Mouse (Mus musculus) frontal cortex, adult 2 months (tissue): ENCODE results near the gene Zfp335. TPM values are rescaled to one million over a fixed set of nuclear protein-coding genes. Genes with fewer than 3 reads are reported as not detected.
A peak's percentile ranks its signal among the peaks of the same experiment; 100 is the strongest.
"Not testable (repeated sequence)": the region's sequence is repeated elsewhere in the genome, so short reads cannot be mapped to it uniquely, and the experiment has no call there.

ENCODE experiments used
- DNase-seq, 2 experiments: peaks; one replicate each; pipeline ENCODE4 v3.0.0; 2022; ENCODE audit warnings: low spot score in 1 of 2; ENCODE audit errors: extremely low spot score in 1 of 2
- polyA plus RNA-seq: library from polyadenylated mRNA; depleted of rRNA; stranded (reverse); fragments of >200 nt; gene quantifications from 2 replicates; pipeline ENCODE4 v1.2.3, GENCODE M21; 2012

Zfp335 gene
- polyA plus RNA-seq, 1 experiment: 34.6 TPM

- DNase-seq: no peak
These were observed 37.9 kb downstream of the Zfp335 start for GRCm38 (mm10) chr2:164873621-164874020.

GRCm38 (mm10) chr2:164871602-164872303 lies 39.8 kb downstream of the Zfp335 start:
- no peak for DNase-seq

- no peak for DNase-seq
These were observed 43.1 kb downstream of the Zfp335 start for GRCm38 (mm10) chr2:164868491-164868890.

GRCm38 (mm10) chr2:164867566-164867965 lies 44.0 kb downstream of the Zfp335 start:
- no peak for DNase-seq

GRCm38 (mm10) chr2:164866741-164867551 lies 44.6 kb downstream of the Zfp335 start:
- DNase-seq: no peak

- DNase-seq: no peak
These were observed 47.0 kb downstream of the Zfp335 start for GRCm38 (mm10) chr2:164864593-164864992.

GRCm38 (mm10) chr2:164863411-164863810 lies 48.1 kb downstream of the Zfp335 start:
- DNase-seq: not testable (repeated sequence)

GRCm38 (mm10) chr2:164862179-164862861 lies 49.2 kb downstream of the Zfp335 start:
- no peak for DNase-seq

- DNase-seq: no peak
These were observed 50.5 kb downstream of the Zfp335 start for GRCm38 (mm10) chr2:164861094-164861493.

- DNase-seq: no peak
These were observed 51.7 kb downstream of the Zfp335 start for GRCm38 (mm10) chr2:164859640-164860432.

GRCm38 (mm10) chr2:164859155-164859554 lies 52.4 kb downstream of the Zfp335 start:
- no peak for DNase-seq

- DNase-seq: no peak
These were observed 53.6 kb downstream of the Zfp335 start for GRCm38 (mm10) chr2:164857842-164858553.

GRCm38 (mm10) chr2:164857101-164857821 lies 54.3 kb downstream of the Zfp335 start, which contains the start of gene Pltp:
Gene Pltp, minus strand, starts transcription at chr2:164857711.
- peak in 1 of 2 experiments; percentile 40 for DNase-seq

- no peak for DNase-seq
These were observed 55.1 kb downstream of the Zfp335 start for GRCm38 (mm10) chr2:164856309-164857100.

GRCm38 (mm10) chr2:164855572-164855971 lies 56.0 kb downstream of the Zfp335 start:
- not testable (repeated sequence) for DNase-seq

- peak in 1 of 2 experiments; percentile 44 for DNase-seq
These were observed 61.5 kb downstream of the Zfp335 start for GRCm38 (mm10) chr2:164850061-164850460.

- no peak for DNase-seq
These were observed 65.8 kb downstream of the Zfp335 start for GRCm38 (mm10) chr2:164845782-164846181.
